Mouse (Mus musculus): ENCODE measurements around the gene Rbm3.
"Not testable (repeated sequence)": the region's sequence is repeated elsewhere in the genome, so short reads cannot be mapped to it uniquely, and the experiment has no call there.

Gene Rbm3

DNA sequence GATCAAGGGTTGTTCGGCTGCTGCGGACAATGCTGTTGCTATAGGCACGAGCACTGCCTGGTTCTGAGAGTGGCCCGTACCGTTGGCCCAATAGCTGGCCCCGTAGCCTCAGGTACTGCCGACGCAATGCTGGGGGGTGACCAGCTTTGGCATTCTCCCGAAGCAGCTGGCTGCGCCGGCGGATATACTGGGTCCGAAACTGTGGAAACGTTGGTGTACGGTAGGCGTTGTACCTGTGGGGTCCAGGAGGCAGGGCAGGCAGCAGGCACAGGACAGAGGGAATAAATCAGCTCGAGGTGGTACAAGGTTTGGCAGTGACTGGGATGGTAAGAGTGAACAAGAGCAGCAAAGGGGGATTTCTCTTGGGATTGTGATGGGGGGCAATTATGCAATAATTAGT is 14.3 kb downstream of the Rbm3 start:
- no peak for DNase-seq (ENCODE audit: low read depth in 2 of 2, low spot score in 2 of 2)

DNA sequence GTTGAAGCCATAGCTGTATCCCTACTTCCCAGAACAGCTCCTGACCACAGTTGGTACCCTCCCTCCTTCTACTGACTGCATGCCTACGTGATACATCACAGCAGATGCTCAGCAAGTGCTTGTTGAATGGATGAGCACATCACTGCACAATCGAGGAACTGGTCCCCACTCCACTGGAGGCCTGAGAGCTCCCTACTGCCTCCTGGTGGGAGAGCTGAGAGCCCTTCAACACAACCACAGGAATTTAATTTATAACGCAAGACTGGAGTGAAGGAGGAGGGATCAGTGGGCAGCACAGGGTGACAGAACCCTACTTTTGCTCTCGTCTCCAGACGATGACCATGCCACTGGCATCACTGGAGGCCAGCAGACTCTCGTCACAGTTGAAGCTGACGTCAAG is 20.4 kb downstream of the Rbm3 start:
- DNase-seq (ENCODE audit: low read depth in 2 of 2, low spot score in 2 of 2), result no peak

DNA sequence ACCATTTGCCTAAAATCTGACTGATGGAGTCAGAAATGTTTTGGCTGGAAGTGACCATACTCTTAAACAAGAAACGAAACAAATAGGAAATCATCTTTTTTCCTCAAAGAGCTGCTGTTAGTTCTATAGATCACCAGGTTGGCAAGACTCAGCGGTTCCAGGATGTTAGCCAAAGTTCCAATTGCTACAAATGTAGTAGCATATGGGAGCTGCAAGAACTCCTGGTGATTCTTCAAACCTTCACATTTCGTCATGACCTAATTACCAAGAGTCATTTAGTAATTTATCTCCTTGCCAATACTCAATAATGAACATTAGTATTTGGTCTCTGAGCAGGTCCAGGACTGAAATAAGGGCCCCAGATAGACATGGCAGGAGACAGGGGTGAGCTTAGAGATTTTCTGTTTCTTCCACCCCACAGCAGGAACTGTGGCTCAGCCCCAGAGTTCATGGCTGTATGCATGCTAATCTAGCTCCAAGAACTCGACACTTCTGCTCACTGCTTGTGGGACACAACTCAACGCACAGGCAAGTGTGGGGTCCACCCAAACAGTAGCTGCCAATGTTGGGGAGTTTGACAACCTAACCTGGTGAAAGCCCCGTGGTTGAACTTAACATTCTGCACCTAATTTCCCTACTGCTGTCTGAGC is 21.7 kb downstream of the Rbm3 start:
- no peak for DNase-seq (ENCODE audit: low read depth in 2 of 2, low spot score in 2 of 2)

DNA sequence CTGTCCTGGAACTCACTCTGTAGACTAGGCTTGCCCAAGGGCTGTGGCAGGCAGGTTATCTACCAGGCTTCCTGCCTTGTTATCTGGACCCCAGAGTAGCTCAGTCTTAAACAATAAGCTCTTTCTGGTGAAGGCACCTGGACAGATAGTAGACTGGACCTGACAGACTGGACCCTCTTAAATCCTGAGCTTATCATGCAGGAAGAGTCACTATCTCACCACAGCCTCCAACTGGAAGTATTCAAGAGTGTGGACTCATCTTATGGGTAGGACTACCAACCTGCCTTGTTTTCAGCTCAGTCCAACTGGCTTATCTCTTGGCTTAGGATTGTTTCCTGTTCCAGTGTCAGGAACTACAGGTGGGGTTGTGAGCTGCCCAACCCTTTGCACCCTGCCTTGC is 28.4 kb downstream of the Rbm3 start:
- DNase-seq (ENCODE audit: low read depth in 2 of 2, low spot score in 2 of 2), result no peak

DNA sequence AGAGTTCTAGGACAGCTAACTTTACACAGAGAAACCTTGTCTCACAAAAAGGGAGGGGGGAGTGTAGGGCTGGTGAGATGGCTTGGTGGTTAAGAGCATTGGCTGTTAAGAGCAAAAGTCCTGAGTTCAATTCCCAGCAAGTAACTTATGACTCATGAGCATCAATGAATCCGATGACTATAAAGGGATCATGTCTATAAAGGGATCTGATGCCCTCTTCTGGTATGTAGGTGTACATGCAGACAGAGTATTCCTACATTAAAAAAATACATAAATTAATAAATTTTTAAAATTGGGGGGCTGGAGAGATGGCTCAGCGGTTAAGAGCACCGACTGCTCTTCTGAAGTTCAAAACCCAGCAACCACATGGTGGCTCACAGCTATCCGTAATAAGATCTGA is 30.4 kb downstream of the Rbm3 start:
- DNase-seq (ENCODE audit: low read depth in 2 of 2, low spot score in 2 of 2), result no peak

DNA sequence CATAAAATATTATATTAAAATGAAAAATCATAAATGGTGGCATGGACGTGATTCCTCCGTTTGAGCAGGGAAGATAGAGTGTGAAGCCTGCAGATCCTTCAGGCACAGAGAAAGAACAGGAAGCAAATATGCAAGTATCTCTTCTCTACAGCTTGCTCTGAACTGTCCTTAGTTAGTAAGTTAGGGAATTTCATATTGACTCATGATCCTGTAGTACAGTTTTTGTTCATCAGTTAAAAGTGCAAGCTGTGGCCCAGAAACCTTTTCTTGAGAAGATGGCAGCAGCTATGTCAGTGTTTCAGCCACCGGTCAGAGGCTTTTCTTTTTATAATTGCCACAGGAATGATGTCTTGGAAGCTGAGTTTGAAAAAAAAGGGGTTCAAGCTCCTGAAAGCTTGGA is 40.7 kb downstream of the Rbm3 start:
- DNase-seq (ENCODE audit: low read depth in 2 of 2, low spot score in 2 of 2), result no peak

DNA sequence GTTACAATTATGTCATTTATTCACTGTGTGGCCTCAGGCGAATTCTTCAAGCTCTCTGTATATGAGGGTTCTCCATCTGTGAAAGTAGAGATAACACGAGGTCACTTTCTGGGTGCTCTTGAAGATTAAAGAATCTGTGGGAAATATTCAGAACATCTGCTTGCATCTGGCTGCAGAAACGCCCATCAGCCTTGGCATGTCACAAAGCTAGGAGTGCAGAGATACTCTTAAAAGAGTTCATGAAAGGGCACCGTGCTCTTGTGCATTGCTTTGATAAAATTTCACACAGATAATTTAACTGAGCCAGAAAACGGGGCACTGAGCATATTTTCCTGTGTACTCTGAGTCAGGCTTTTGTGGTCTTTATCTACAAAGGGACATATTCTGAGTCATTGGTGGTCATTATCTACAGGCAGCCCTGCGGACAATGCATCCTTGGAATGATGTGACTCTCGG is 43.4 kb downstream of the Rbm3 start:
- no peak for DNase-seq (ENCODE audit: low read depth in 2 of 2, low spot score in 2 of 2)

DNA sequence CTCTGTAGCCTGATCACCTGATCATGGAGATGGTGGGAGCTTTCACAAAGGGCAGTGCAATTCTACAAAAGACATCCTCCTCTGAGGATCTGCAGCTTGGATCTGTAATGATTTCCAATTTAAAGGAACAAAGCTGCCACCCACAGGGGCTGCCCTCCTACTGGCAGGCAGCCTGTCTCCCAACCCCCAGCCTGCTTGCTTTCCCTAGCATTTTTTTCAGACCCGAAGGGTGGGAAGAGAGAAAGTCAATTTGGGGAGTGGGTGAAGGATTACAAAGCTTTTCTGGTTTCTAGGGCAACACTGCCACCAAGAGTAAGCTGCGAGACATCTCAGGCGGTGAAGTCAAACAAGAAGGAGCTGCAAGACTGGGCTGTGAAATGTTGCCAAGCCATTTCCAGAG is 44.7 kb downstream of the Rbm3 start:
- no peak for DNase-seq (ENCODE audit: low read depth in 2 of 2, low spot score in 2 of 2)

DNA sequence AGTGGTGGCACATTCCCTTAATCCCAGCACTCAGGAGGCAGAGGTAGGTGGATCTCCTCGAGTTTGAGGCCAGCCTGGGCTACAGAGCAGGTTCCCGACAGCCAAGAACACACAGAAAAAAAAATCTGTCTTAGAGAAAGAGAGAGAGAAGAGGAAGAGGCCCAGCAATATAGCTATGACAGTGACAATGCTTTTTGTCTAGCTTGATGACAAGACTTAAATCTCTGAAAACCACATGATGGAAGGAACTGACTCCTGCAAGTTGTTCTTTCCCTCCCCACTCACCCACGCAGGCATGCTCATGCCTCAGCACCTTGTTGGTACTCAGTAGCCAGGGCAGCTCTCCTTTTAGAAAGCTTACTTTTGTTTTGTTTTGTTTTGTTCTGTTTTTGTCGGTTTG is 46.2 kb downstream of the Rbm3 start:
- DNase-seq (ENCODE audit: low read depth in 2 of 2, low spot score in 2 of 2), result no peak

DNA sequence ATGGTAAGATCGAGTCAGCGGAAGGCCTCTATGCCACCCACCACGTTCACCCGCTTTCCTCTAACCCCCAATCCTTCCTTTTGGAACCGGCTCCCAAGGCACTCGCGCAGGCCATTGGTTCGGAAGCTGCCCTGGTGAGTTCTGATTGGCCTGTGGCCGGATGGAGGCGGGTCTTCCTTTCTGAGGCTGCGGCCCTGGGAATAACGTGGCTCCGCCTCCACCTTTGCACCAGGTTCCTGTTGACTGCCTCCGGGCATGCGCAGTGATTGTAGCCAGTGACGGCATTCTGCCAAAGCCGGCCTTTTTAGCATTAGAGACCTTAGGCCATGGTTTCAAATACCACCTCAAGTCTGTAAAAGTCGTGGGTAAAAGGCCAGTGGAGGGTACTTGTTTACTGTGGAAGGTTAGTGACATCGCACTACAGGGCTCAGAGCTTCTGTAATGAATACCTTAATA is 48.9 kb downstream of the Rbm3 start:
- DNase-seq (ENCODE audit: low read depth in 2 of 2, low spot score in 2 of 2), result peak; percentile 88 to 91

DNA sequence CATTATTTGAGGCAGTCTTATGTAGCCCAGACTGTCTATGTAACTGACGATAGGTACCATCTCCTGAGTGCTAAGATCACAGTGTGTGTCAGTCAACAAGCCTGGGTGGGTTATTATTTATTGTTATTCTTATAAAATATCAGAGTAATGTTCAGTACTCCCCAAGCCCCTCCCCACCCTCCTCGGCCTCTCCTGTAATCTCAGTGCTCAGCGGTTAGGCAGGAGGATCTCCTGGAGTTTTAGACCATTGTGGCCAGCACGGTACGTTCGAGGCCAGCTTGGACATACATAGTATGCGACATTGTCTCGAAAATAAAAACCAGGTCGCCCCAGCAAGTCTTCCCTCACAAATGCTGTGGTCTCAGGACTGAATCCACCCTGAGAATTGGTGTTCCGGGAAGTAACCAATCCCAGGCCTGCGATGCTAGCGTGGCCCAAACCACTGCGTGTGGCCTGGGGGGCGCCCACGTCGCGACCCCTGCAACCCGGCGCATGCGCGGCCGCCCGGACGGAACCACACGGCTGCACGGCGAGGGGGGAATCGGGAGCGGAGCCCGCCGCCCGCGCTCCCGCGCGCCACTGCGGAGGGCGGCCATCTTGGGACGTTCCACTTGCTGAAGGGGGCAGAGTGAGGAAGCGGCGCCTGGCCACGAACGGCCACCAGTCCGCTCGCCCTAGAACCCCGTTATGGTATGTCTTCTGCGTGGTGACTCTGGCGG is 49.5 kb downstream of the Rbm3 start:
- DNase-seq (ENCODE audit: low read depth in 2 of 2, low spot score in 2 of 2), result peak; percentile 77 to 90

DNA sequence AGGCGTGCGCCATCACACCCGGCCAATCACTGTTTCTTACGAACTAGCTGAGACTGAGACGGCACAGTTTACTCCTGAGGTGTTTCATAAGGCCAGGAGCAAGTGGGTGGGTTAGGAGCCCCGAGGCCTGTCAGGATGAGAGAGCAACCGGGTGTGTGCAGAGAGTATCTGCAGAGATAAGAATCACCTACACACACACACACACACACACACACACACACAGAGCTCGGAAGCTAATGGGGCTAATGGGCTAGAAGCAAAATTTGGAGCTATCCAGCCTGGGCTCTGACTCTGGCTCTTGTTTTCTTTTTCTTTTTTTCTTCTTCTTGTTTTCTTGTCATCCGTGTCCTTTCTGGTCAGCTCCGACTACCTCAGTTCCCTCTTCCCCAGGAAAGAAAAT is 50.1 kb downstream of the Rbm3 start:
- DNase-seq (ENCODE audit: low read depth in 2 of 2, low spot score in 2 of 2), result no peak

DNA sequence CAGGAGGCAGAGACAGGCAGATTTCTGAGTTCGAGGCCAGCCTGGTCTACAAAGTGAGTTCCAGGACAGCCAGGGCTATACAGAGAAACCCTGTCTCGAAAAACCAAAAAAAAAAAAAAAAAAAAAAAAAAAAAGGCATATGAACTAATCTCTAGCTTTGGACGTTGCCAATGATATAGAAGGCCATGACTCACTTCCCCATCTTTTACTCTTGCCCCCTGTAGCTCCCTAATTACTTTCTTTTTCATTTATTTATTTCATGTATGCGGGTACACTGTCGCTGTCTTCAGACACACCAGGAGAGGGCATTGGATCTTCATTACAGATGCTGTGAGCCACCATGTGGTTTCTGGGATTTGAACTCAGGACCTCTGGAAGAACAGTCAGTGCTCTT is 54.7 kb downstream of the Rbm3 start:
- DNase-seq (ENCODE audit: low read depth in 2 of 2, low spot score in 2 of 2), result not testable (repeated sequence)

DNA sequence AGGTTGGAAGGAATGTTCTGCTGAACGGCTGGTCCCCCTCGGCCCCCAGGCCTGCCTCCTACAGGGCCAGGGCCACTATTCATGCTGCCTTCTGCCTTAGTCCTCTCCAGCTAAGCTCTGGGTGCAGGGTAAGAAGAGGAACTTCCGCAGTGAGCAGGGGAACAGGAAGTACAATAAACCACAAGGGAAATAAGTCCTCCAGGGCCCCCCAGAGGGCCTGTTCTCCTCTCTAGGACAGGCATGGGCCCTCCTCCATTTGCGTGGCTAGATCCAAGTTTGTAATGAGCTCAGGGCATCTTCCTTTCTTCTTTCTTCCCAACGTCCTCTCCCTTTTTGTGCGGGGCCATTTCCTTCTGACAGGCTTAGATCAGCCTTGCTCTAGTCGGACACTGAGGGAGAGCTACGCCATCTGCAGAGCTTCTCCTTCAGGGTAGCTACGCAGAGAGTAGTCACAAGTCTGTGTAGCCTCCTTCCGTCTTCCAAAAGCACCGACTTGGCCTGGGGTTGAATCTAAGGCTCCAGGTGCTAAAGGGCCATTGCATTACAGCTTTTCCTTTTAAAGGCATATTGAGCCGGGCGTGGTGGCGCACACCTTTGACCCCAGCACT is 55.2 kb downstream of the Rbm3 start, which contains the start of gene Was:
Gene Was, minus strand, starts transcription at position 153 of the 608 bp plus-strand sequence.
- peak; percentile 30 to 46 for DNase-seq (ENCODE audit: low read depth in 2 of 2, low spot score in 2 of 2)

DNA sequence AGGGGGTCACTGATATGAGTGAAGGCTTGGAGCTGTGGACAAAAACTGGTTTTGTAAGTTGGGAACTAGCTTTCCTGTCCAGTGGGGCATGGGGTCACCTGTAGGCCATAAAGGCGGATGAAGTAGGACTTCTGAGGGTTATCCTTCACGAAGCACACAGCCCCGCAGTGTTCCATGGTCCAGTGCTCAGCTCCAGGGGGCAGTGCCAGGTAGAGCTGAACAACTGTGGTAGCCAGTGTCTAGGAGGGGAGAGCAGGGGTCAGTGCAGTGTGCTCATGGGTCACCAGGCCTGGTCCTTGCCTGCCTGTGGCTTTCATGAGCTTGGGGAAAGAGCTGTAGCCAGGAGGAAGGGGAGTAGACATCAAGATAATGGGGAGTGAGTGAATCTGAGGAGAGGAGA is 55.9 kb downstream of the Rbm3 start:
- no peak for DNase-seq (ENCODE audit: low read depth in 2 of 2, low spot score in 2 of 2)
